Mouse (Mus musculus): ENCODE results near the gene Lyzl4. TPM values are rescaled to one million over a fixed set of nuclear protein-coding genes. Genes with fewer than 3 reads are reported as not detected.
A peak's percentile ranks its signal among the peaks of the same experiment; 100 is the strongest.

Lyzl4 gene
- polyA plus RNA-seq, 1 experiment from 2014 or later: 0.63 TPM

GRCm38 (mm10) chr9:121556913-121557312 lies 85.0 kb downstream of the Lyzl4 start:
- no peaks in the 10 kb centered on the region for H3K36me3 ChIP-seq
- no peak for ATAC-seq (ENCODE audit: insufficient number of reproducible peaks, insufficient read depth, low FRiP score, low TSS enrichment)
- 61% methylated on average over 5 of the region's 5 CpGs for WGBS
- no peak overlapping the region for H3K9ac ChIP-seq
- no peak overlapping the region for H3K4me2 ChIP-seq (replicated peaks)
- H3K9me3 ChIP-seq: no peaks in the 10 kb centered on the region
- H3K27me3 ChIP-seq: no peaks in the 10 kb centered on the region
- H3K4me3 ChIP-seq: no peak overlapping the region
- H3K27ac ChIP-seq: no peak overlapping the region
- H3K4me1 ChIP-seq: no peaks in the 10 kb centered on the region

GRCm38 (mm10) chr9:121555395-121556000 lies 86.4 kb downstream of the Lyzl4 start:
- 63% methylated on average over 9 of the region's 9 CpGs for WGBS
- Histone ChIP-seq H3K4me3 (no peak overlapping the region), H3K27me3 (no peaks in the 10 kb centered on the region), H3K36me3 (no peaks in the 10 kb centered on the region), H3K9ac (no peak overlapping the region), H3K4me1 (no peaks in the 10 kb centered on the region), H3K9me3 (no peaks in the 10 kb centered on the region), H3K27ac (no peak overlapping the region), H3K4me2 (replicated peaks) (no peak overlapping the region)
- ATAC-seq (ENCODE audit: insufficient number of reproducible peaks, insufficient read depth, low FRiP score, low TSS enrichment): 0 out of 2 replicates have a peak, but pooled peaks have one; percentile 35

GRCm38 (mm10) chr9:121553643-121554042 lies 88.3 kb downstream of the Lyzl4 start:
- Histone ChIP-seq H3K4me3 (no peak overlapping the region), H3K27ac (no peak overlapping the region), H3K36me3 (no peaks in the 10 kb centered on the region), H3K4me2 (replicated peaks) (no peak overlapping the region), H3K9ac (no peak overlapping the region), H3K4me1 (no peaks in the 10 kb centered on the region), H3K9me3 (no peaks in the 10 kb centered on the region), H3K27me3 (no peaks in the 10 kb centered on the region)
- ATAC-seq (ENCODE audit: insufficient number of reproducible peaks, insufficient read depth, low FRiP score, low TSS enrichment): no peak
- WGBS: 77% methylated on average over 4 of the region's 4 CpGs

- no peak overlapping the region for H3K4me3 ChIP-seq
- no peaks in the 10 kb centered on the region for H3K27me3 ChIP-seq
- H3K27ac ChIP-seq: no peak overlapping the region
- no peak overlapping the region for H3K4me2 ChIP-seq (replicated peaks)
- H3K9me3 ChIP-seq: no peaks in the 10 kb centered on the region
- no peak overlapping the region for H3K9ac ChIP-seq
- H3K4me1 ChIP-seq: no peaks in the 10 kb centered on the region
- ATAC-seq (ENCODE audit: insufficient number of reproducible peaks, insufficient read depth, low FRiP score, low TSS enrichment): no peak
- H3K36me3 ChIP-seq: no peaks in the 10 kb centered on the region
- 45% methylated on average over 5 of the region's 5 CpGs for WGBS
Measured at GRCm38 (mm10) chr9:121550327-121550771, 91.5 kb downstream of the Lyzl4 start.

GRCm38 (mm10) chr9:121549444-121549843 lies 92.5 kb downstream of the Lyzl4 start:
- H3K9ac ChIP-seq: no peak overlapping the region
- no peaks in the 10 kb centered on the region for H3K36me3 ChIP-seq
- no peaks in the 10 kb centered on the region for H3K27me3 ChIP-seq
- no peak overlapping the region for H3K27ac ChIP-seq
- no peak overlapping the region for H3K4me3 ChIP-seq
- H3K4me1 ChIP-seq: no peaks in the 10 kb centered on the region
- no peak for ATAC-seq (ENCODE audit: insufficient number of reproducible peaks, insufficient read depth, low FRiP score, low TSS enrichment)
- H3K9me3 ChIP-seq: no peaks in the 10 kb centered on the region
- no peak overlapping the region for H3K4me2 ChIP-seq (replicated peaks)

- Histone ChIP-seq H3K4me1 (no peaks in the 10 kb centered on the region), H3K4me2 (replicated peaks) (no peak overlapping the region), H3K9ac (no peak overlapping the region), H3K27me3 (no peaks in the 10 kb centered on the region), H3K9me3 (no peaks in the 10 kb centered on the region), H3K4me3 (no peak overlapping the region), H3K36me3 (no peaks in the 10 kb centered on the region), H3K27ac (no peak overlapping the region)
- 72% methylated on average over 5 of the region's 5 CpGs for WGBS
- no peak for ATAC-seq (ENCODE audit: insufficient number of reproducible peaks, insufficient read depth, low FRiP score, low TSS enrichment)
Measured at GRCm38 (mm10) chr9:121549010-121549409, 92.9 kb downstream of the Lyzl4 start.

GRCm38 (mm10) chr9:121547431-121547830 lies 94.5 kb downstream of the Lyzl4 start:
- Histone ChIP-seq H3K36me3 (no peaks in the 10 kb centered on the region), H3K27ac (no peak overlapping the region), H3K4me2 (replicated peaks) (no peak overlapping the region), H3K4me1 (no peaks in the 10 kb centered on the region), H3K27me3 (no peaks in the 10 kb centered on the region), H3K9me3 (no peaks in the 10 kb centered on the region), H3K9ac (no peak overlapping the region), H3K4me3 (no peak overlapping the region)
- ATAC-seq (ENCODE audit: insufficient number of reproducible peaks, insufficient read depth, low FRiP score, low TSS enrichment): no peak
- whole genome bisulfite sequencing: 61% methylated on average over 4 of the region's 4 CpGs

- H3K4me1 ChIP-seq: no peaks in the 10 kb centered on the region
- H3K4me3 ChIP-seq: no peak overlapping the region
- no peak overlapping the region for H3K27ac ChIP-seq
- ATAC-seq (ENCODE audit: insufficient number of reproducible peaks, insufficient read depth, low FRiP score, low TSS enrichment): no peak
- no peaks in the 10 kb centered on the region for H3K36me3 ChIP-seq
- H3K27me3 ChIP-seq: no peaks in the 10 kb centered on the region
- H3K4me2 ChIP-seq (replicated peaks): no peak overlapping the region
- H3K9ac ChIP-seq: no peak overlapping the region
- H3K9me3 ChIP-seq: no peaks in the 10 kb centered on the region
Measured at GRCm38 (mm10) chr9:121541530-121541929, 100.4 kb downstream of the Lyzl4 start.

- H3K27me3 ChIP-seq: no peaks in the 10 kb centered on the region
- H3K36me3 ChIP-seq: no peaks in the 10 kb centered on the region
- WGBS: 83% methylated on average over 9 of the region's 9 CpGs
- H3K4me1 ChIP-seq: no peaks in the 10 kb centered on the region
- H3K4me2 ChIP-seq (replicated peaks): no peak overlapping the region
- ATAC-seq (ENCODE audit: insufficient number of reproducible peaks, insufficient read depth, low FRiP score, low TSS enrichment): no peak
- H3K4me3 ChIP-seq: no peak overlapping the region
- no peak overlapping the region for H3K27ac ChIP-seq
- no peak overlapping the region for H3K9ac ChIP-seq
- H3K9me3 ChIP-seq: no peaks in the 10 kb centered on the region
Measured at GRCm38 (mm10) chr9:121532626-121533025, 109.3 kb downstream of the Lyzl4 start.

GRCm38 (mm10) chr9:121528605-121529357 lies 113.1 kb downstream of the Lyzl4 start:
- Histone ChIP-seq H3K27ac (no peak overlapping the region), H3K36me3 (no peaks in the 10 kb centered on the region), H3K27me3 (no peaks in the 10 kb centered on the region), H3K9ac (no peak overlapping the region), H3K9me3 (no peaks in the 10 kb centered on the region), H3K4me1 (no peaks in the 10 kb centered on the region), H3K4me3 (no peak overlapping the region), H3K4me2 (replicated peaks) (no peak overlapping the region)
- WGBS: 69% methylated on average over 8 of the region's 8 CpGs
- ATAC-seq (ENCODE audit: insufficient number of reproducible peaks, insufficient read depth, low FRiP score, low TSS enrichment): no peak
